8 mouse cellular contexts compared by ENCODE assay signal in genomic region chr11:84068191-84069033, GRCm38 (mm10). TPM values are rescaled to one million over a fixed set of nuclear protein-coding genes. Genes with fewer than 3 reads are reported as not detected.
DNase-seq lines count a peak whose midpoint lies in the region; ATAC-seq lines count a peak whose summit lies in the region.

No protein-coding gene starts in this region.

- H3K27me3 ChIP-seq in liver, embryonic 16.5 days (ENCODE audit: control insufficient read depth, insufficient read depth, low read depth, low read length), result peaks cover 44% of the 10 kb centered on the region
- H3K27me3 ChIP-seq in neural tube, embryonic 13.5 days, result peaks cover 44% of the 10 kb centered on the region

- peak; percentile 42 for DNase-seq in 3T3-L1 (ENCODE audit: low read depth, low spot score)
- peak; percentile 77 for DNase-seq in Muller cell, postnatal 12 days (ENCODE audit: inconsistent ontology term)
- peak; percentile 84 to 88 for DNase-seq in cerebellum, postnatal 25 days
- DNase-seq in gastrocnemius, postnatal 4 days (ENCODE audit: low spot score in 2 of 2), result peak; percentile 27 to 38
- DNase-seq in kidney, adult 18-20 months, result peak; percentile 77
- peak; percentile 62 for DNase-seq in thymus, postnatal 25 days

- H3K9ac ChIP-seq in liver, embryonic 16.5 days (ENCODE audit: low read depth, low read length), result 0 out of 2 replicates have a peak overlapping the region, but pooled peaks have one; percentile 6
- H3K9ac ChIP-seq in neural tube, embryonic 13.5 days, result peak overlapping the region; percentile 72

- H3K36me3 ChIP-seq in liver, embryonic 16.5 days (ENCODE audit: control insufficient read depth, insufficient read depth), result no peaks in the 10 kb centered on the region
- H3K36me3 ChIP-seq in neural tube, embryonic 13.5 days, result no peaks in the 10 kb centered on the region

- H3K4me2 ChIP-seq in liver, embryonic 16.5 days (ENCODE audit: low read depth, low read length), result peak overlapping the region; percentile 60
- H3K4me2 ChIP-seq in neural tube, embryonic 13.5 days, result peak overlapping the region; percentile 86

- peak overlapping the region; percentile 54 for H3K4me3 ChIP-seq in liver, embryonic 16.5 days (ENCODE audit: low read depth, low read length)
- peak overlapping the region; percentile 63 for H3K4me3 ChIP-seq in neural tube, embryonic 13.5 days

- peaks cover 6% of the 10 kb centered on the region for H3K4me1 ChIP-seq in liver, embryonic 16.5 days (ENCODE audit: control insufficient read depth, low read depth, low read length)
- peaks cover 29% of the 10 kb centered on the region for H3K4me1 ChIP-seq in neural tube, embryonic 13.5 days (replicated peaks)

- WGBS in liver, embryonic 16.5 days (ENCODE audit: insufficient replicate concordance), result 1% methylated on average over 63 of the region's 63 CpGs
- 2% methylated on average over 62 of the region's 63 CpGs for WGBS in neural tube, embryonic 13.5 days

- peak; percentile 67 for ATAC-seq in liver, embryonic 16.5 days (ENCODE audit: low read depth)
- peak; percentile 68 for ATAC-seq in neural tube, embryonic 13.5 days (ENCODE audit: low read depth)

- H3K9me3 ChIP-seq in liver, embryonic 16.5 days (replicated peaks; ENCODE audit: control insufficient read depth, low read length), result no peaks in the 10 kb centered on the region
- no peaks in the 10 kb centered on the region for H3K9me3 ChIP-seq in neural tube, embryonic 13.5 days

- H3K27ac ChIP-seq in liver, embryonic 16.5 days (ENCODE audit: low read length), result no peak overlapping the region
- H3K27ac ChIP-seq in neural tube, embryonic 13.5 days (replicated peaks), result no peak overlapping the region

RNA-seq across cellular contexts. Expression of gene Dusp14, which starts 0.6 kb away (rescaled TPM):
- 1 to 10 TPM; 6.4 to 7.7 TPM for total RNA-seq in gastrocnemius, postnatal 4 days (2021)
- polyA plus RNA-seq in liver, embryonic 16.5 days (2015; fragmentation: Nextera tagmentation; extraction: Ambion mirVana), result 1.5 and 1.8 TPM in 2 replicates
- polyA plus RNA-seq in neural tube, embryonic 13.5 days (2015; fragmentation: Nextera tagmentation; extraction: Ambion mirVana), result 8.7 and 10.4 TPM in 2 replicates

Comparison
In these comparisons a context has a peak if more than half of its experiments do, and no peak if none do; other contexts are left out.
1. DNase-seq: peak in every context shown above with its lines; median percentile 86 in cerebellum, postnatal 25 days; 77 in Muller cell, postnatal 12 days; 77 in kidney, adult 18-20 months; 62 in thymus, postnatal 25 days; 42 in 3T3-L1; 32 in gastrocnemius, postnatal 4 days.